Mouse (Mus musculus) liver, adult 2 months (tissue): ENCODE measurements around the gene Runx2. TPM values are rescaled to one million over a fixed set of nuclear protein-coding genes. Genes with fewer than 3 reads are reported as not detected.

Experiments
- DNase-seq: peaks from one replicate; pipeline ENCODE4 v3.0.0-alpha.2; 2011; ENCODE audit warnings: low read depth, low spot score; ENCODE audit errors: extremely low read depth
- H3K27ac ChIP-seq: fragments of 200-500 bp; replicated peaks from 2 replicates; pipeline ENCODE4 v1.5.1; 2012; ENCODE audit warnings: low read depth, mild to moderate bottlenecking, control low read depth, inconsistent platforms, low read length; ENCODE audit not compliant: insufficient read depth
- H3K27me3 ChIP-seq: fragments of 200-500 bp; 2 replicates; pipeline ENCODE4 v1.6.1; 2012; ENCODE audit warnings: mild to moderate bottlenecking, moderate library complexity, low read length, inconsistent platforms; ENCODE audit not compliant: control insufficient read depth, insufficient read depth
- H3K36me3 ChIP-seq: fragments of 200-500 bp; 2 replicates; pipeline ENCODE4 v1.6.1; 2012; ENCODE audit warnings: low read length, inconsistent platforms; ENCODE audit not compliant: control insufficient read depth, insufficient read depth
- H3K4me1 ChIP-seq: fragments of 200-500 bp; 2 replicates; pipeline ENCODE4 v1.6.1; 2011; ENCODE audit warnings: low read length; ENCODE audit not compliant: control insufficient read depth, insufficient read depth
- H3K4me3 ChIP-seq: fragments of 200-500 bp; 2 replicates; pipeline ENCODE4 v1.5.1; 2011; ENCODE audit warnings: low read depth, mild to moderate bottlenecking, control low read depth, low read length, moderate library complexity; ENCODE audit not compliant: insufficient read depth
- H3K79me2 ChIP-seq: fragments of 200-500 bp; 2 replicates; pipeline ENCODE4 v1.6.1; 2012; ENCODE audit warnings: inconsistent platforms, mild to moderate bottlenecking, low read length, moderate library complexity; ENCODE audit not compliant: control insufficient read depth, insufficient read depth
- H3K9ac ChIP-seq: fragments of 200-500 bp; 2 replicates; pipeline ENCODE4 v1.6.1; 2012; ENCODE audit warnings: low read depth, mild to moderate bottlenecking, control low read depth, inconsistent platforms, low read length
- CTCF ChIP-seq: fragments of 200-500 bp; IDR thresholded peaks from 2 replicates; pipeline ENCODE4 v1.5.1; 2011; ENCODE audit warnings: low read depth, low read length, control low read depth
- POLR2A ChIP-seq: fragments of 200-500 bp; IDR thresholded peaks from 2 replicates; pipeline ENCODE4 v1.6.1; 2011; ENCODE audit warnings: low read length, control low read depth; ENCODE audit not compliant: insufficient read depth; ENCODE audit errors: extremely low read depth
- WGBS: fragments of 180-500 bp; shearing (Covaris S2); methylation state at CpG from one replicate; pipeline ENCODE4 v1.1.7; 2018; 5-methylcytosine and 5-hydroxymethylcytosine counted together
- polyA plus RNA-seq: library from polyadenylated mRNA; depleted of rRNA; stranded (reverse); fragments of >200 nt; gene quantifications from 2 replicates; pipeline ENCODE4 v1.2.3, GENCODE M21; 2012
- total RNA-seq: library from RNA; depleted of rRNA; stranded (reverse); fragments of >200 nt; gene quantifications from 2 replicates; pipeline ENCODE4 v1.2.3, GENCODE M21; 2014

Runx2 gene
- total and polyA plus RNA-seq, 2 experiments: 0.09 to 0.21 TPM

GRCm38 (mm10) chr17:44549551-44549950 lies 265.0 kb downstream of the Runx2 start:
- H3K27ac ChIP-seq: no peak overlapping the region
- WGBS: 72% methylated on average over 2 of the region's 2 CpGs
- H3K4me1 ChIP-seq: no peaks in the 10 kb centered on the region
- no peaks in the 10 kb centered on the region for H3K36me3 ChIP-seq
- H3K9ac ChIP-seq: no peak overlapping the region
- no peaks in the 10 kb centered on the region for H3K27me3 ChIP-seq
- H3K4me3 ChIP-seq: no peak overlapping the region
- no peaks in the 10 kb centered on the region for H3K79me2 ChIP-seq
- no peak for TF ChIP-seq CTCF
- no peak for TF ChIP-seq POLR2A
- no peak for DNase-seq

GRCm38 (mm10) chr17:44547922-44548321 lies 266.7 kb downstream of the Runx2 start:
- no peak overlapping the region for H3K27ac ChIP-seq
- H3K27me3 ChIP-seq: no peaks in the 10 kb centered on the region
- no peaks in the 10 kb centered on the region for H3K4me1 ChIP-seq
- no peaks in the 10 kb centered on the region for H3K36me3 ChIP-seq
- no peak overlapping the region for H3K9ac ChIP-seq
- TF ChIP-seq CTCF (no peak), POLR2A (no peak)
- 69% methylated on average over 4 of the region's 4 CpGs for WGBS
- H3K4me3 ChIP-seq: no peak overlapping the region
- no peak for DNase-seq
- no peaks in the 10 kb centered on the region for H3K79me2 ChIP-seq

- Histone ChIP-seq H3K4me3 (no peak overlapping the region), H3K36me3 (no peaks in the 10 kb centered on the region), H3K79me2 (no peaks in the 10 kb centered on the region), H3K27ac (no peak overlapping the region), H3K9ac (no peak overlapping the region), H3K4me1 (no peaks in the 10 kb centered on the region), H3K27me3 (no peaks in the 10 kb centered on the region)
- no peak for DNase-seq
- WGBS: 40% methylated on average over 8 of the region's 8 CpGs
- TF ChIP-seq CTCF: no peak
- TF ChIP-seq POLR2A: no peak
Observed at GRCm38 (mm10) chr17:44546801-44547200, 267.8 kb downstream of the Runx2 start.

GRCm38 (mm10) chr17:44545141-44545813 lies 269.3 kb downstream of the Runx2 start:
- DNase-seq: no peak
- Histone ChIP-seq H3K4me3 (no peak overlapping the region), H3K9ac (no peak overlapping the region), H3K4me1 (no peaks in the 10 kb centered on the region), H3K27me3 (no peaks in the 10 kb centered on the region), H3K27ac (no peak overlapping the region), H3K36me3 (no peaks in the 10 kb centered on the region), H3K79me2 (no peaks in the 10 kb centered on the region)
- 54% methylated on average over 14 of the region's 14 CpGs for WGBS
- TF ChIP-seq POLR2A (no peak), CTCF (no peak)

- DNase-seq: no peak
- H3K27me3 ChIP-seq: no peaks in the 10 kb centered on the region
- 80% methylated on average over 3 of the region's 3 CpGs for WGBS
- no peak overlapping the region for H3K27ac ChIP-seq
- no peak overlapping the region for H3K4me3 ChIP-seq
- H3K36me3 ChIP-seq: no peaks in the 10 kb centered on the region
- TF ChIP-seq CTCF (no peak), POLR2A (no peak)
- H3K9ac ChIP-seq: no peak overlapping the region
- no peaks in the 10 kb centered on the region for H3K4me1 ChIP-seq
- no peaks in the 10 kb centered on the region for H3K79me2 ChIP-seq
Observed at GRCm38 (mm10) chr17:44542706-44543105, 271.9 kb downstream of the Runx2 start.

GRCm38 (mm10) chr17:44540699-44541098 lies 273.9 kb downstream of the Runx2 start:
- Histone ChIP-seq H3K4me1 (no peaks in the 10 kb centered on the region), H3K79me2 (no peaks in the 10 kb centered on the region), H3K27me3 (0 out of 2 replicates have a peak, but pooled peaks cover 3% of the 10 kb centered on the region), H3K27ac (no peak overlapping the region), H3K36me3 (no peaks in the 10 kb centered on the region), H3K9ac (no peak overlapping the region), H3K4me3 (no peak overlapping the region)
- no peak for DNase-seq
- TF ChIP-seq POLR2A (no peak), CTCF (no peak)
- 33% methylated on average over 5 of the region's 5 CpGs for WGBS
